Mouse (Mus musculus) intestine, embryonic 14.5 days (tissue): ENCODE results near the gene Bcr. TPM values are rescaled to one million over a fixed set of nuclear protein-coding genes. Genes with fewer than 3 reads are reported as not detected.

ENCODE experiments used
- ATAC-seq: fragments of 200-750 bp; cut with Nextera tagmentation; replicated peaks from 2 replicates; pipeline ENCODE4 v1.8.0; 2017; ENCODE audit warnings: low read depth, moderate number of reproducible peaks, moderate TSS enrichment, moderate library complexity; ENCODE audit not compliant: low FRiP score, low TSS enrichment
- DNase-seq: peaks from one replicate; pipeline ENCODE4 v3.0.0-alpha.2; 2018; ENCODE audit warnings: low spot score
- H3K27ac ChIP-seq: fragments of 300-500 bp; sonication (generic); 2 replicates; pipeline ENCODE4 v1.5.1; 2014; ENCODE audit warnings: low read depth, mild to moderate bottlenecking, control low read depth
- H3K27me3 ChIP-seq: fragments of 300-500 bp; sonication (generic); replicated peaks from 2 replicates; pipeline ENCODE4 v1.6.1; 2014; ENCODE audit warnings: low read length, control low read depth; ENCODE audit not compliant: control insufficient read depth, insufficient read depth
- H3K36me3 ChIP-seq: fragments of 300-500 bp; sonication (generic); 2 replicates; pipeline ENCODE4 v1.6.1; 2014; ENCODE audit warnings: low read length, control low read depth; ENCODE audit not compliant: control insufficient read depth, insufficient read depth
- H3K4me1 ChIP-seq: fragments of 300-500 bp; sonication (generic); replicated peaks from 2 replicates; pipeline ENCODE4 v1.6.1; 2014; ENCODE audit warnings: low read length, control low read depth, mixed read lengths; ENCODE audit not compliant: control insufficient read depth, insufficient read depth
- H3K4me2 ChIP-seq: fragments of 300-500 bp; sonication (generic); 2 replicates; pipeline ENCODE4 v1.6.1; 2014; ENCODE audit warnings: low read length
- H3K4me3 ChIP-seq: fragments of 300-500 bp; sonication (generic); 2 replicates; pipeline ENCODE4 v1.5.1; 2014; ENCODE audit warnings: low read depth, low read length, control low read depth, mixed read lengths
- H3K9ac ChIP-seq: fragments of 300-500 bp; sonication (generic); 2 replicates; pipeline ENCODE4 v1.6.1; 2014; ENCODE audit warnings: mild to moderate bottlenecking, low read length
- H3K9me3 ChIP-seq: fragments of 300-500 bp; sonication (generic); 2 replicates; pipeline ENCODE4 v1.6.1; 2016; ENCODE audit warnings: low read length, control low read depth; ENCODE audit not compliant: control insufficient read depth
- WGBS: fragments of 180-500 bp; shearing (Covaris S2); extraction: QIAGEN DNeasy Blood & Tissue Kit; methylation state at CpG from one replicate; pipeline ENCODE4 v1.1.7; 2014; 5-methylcytosine and 5-hydroxymethylcytosine counted together
- polyA plus RNA-seq: library from polyadenylated mRNA; unstranded; fragments of >200 nt; fragmentation: Nextera tagmentation; extraction: Ambion mirVana; gene quantifications from 2 replicates; pipeline ENCODE4 v1.2.1, GENCODE M21; 2014

Gene Bcr
- polyA plus RNA-seq, result 11.3 and 14.4 TPM in 2 replicates

GRCm38 (mm10) chr10:75060217-75060842 is at the start of gene Bcr:
Gene Bcr, plus strand, starts transcription at chr10:75060592.
- H3K4me2 ChIP-seq, result peak within 1 kb of the TSS; percentile 60
- H3K4me3 ChIP-seq, result peak within 1 kb of the TSS; percentile 79
- 2% methylated on average over 42 of the region's 73 CpGs for WGBS
- ATAC-seq, result peak; percentile 82
- no peaks in the 10 kb centered on the region for H3K9me3 ChIP-seq
- peak within 1 kb of the TSS; percentile 65 for H3K9ac ChIP-seq
- 0 out of 2 replicates have a peak within 1 kb of the TSS, but pooled peaks have one; percentile 11 for H3K27ac ChIP-seq
- H3K4me1 ChIP-seq, result peaks cover 33% of the 10 kb centered on the region
- DNase-seq, result peak; percentile 78
- H3K27me3 ChIP-seq, result no peaks in the 10 kb centered on the region
- H3K36me3 ChIP-seq, result no peaks in the 10 kb centered on the region; the same call in 1 of the 2 replicates

DNA sequence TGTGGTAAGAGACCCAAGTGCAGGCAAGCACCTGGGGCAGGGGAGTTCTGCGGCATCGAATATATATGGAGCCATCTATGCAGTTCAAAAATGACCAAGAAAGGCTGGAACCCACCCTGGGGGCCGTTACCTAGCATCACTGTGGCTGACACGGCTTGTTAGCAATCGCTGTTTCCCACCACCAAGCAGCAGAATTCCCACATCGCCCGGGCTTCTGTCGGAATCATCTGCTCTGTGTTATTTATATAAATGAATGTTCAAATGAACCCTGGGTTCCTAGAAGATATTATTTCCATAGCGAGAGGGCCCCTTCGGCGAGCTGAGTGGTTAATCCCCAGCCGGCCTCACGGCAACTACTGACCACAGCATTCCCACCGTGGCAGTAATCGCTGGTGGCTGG is 49.7 kb upstream of the Bcr start:
- 83% methylated on average over 15 of the region's 15 CpGs for WGBS
- no peak overlapping the region for H3K4me3 ChIP-seq
- no peaks in the 10 kb centered on the region for H3K27me3 ChIP-seq
- no peak overlapping the region for H3K27ac ChIP-seq
- H3K9ac ChIP-seq, result no peak overlapping the region
- no peak overlapping the region for H3K4me2 ChIP-seq
- ATAC-seq, result no peak
- H3K4me1 ChIP-seq, result no peaks in the 10 kb centered on the region
- H3K36me3 ChIP-seq, result no peaks in the 10 kb centered on the region
- no peak for DNase-seq
- H3K9me3 ChIP-seq, result no peaks in the 10 kb centered on the region

GRCm38 (mm10) chr10:75015465-75015864 is 44.9 kb upstream of the Bcr start:
- Histone ChIP-seq H3K36me3 (no peaks in the 10 kb centered on the region), H3K9me3 (no peaks in the 10 kb centered on the region), H3K4me2 (no peak overlapping the region), H3K4me1 (no peaks in the 10 kb centered on the region), H3K4me3 (no peak overlapping the region), H3K27ac (no peak overlapping the region), H3K9ac (no peak overlapping the region), H3K27me3 (no peaks in the 10 kb centered on the region)
- ATAC-seq (no peak), DNase-seq (no peak)
- WGBS, result 71% methylated on average over 14 of the region's 14 CpGs

GRCm38 (mm10) chr10:75016481-75016880 is 43.9 kb upstream of the Bcr start:
- DNase-seq, result no peak
- H3K4me3 ChIP-seq, result no peak overlapping the region
- no peaks in the 10 kb centered on the region for H3K9me3 ChIP-seq
- H3K4me2 ChIP-seq, result no peak overlapping the region
- WGBS, result 88% methylated on average over 4 of the region's 4 CpGs
- no peak overlapping the region for H3K9ac ChIP-seq
- H3K36me3 ChIP-seq, result no peaks in the 10 kb centered on the region
- no peak overlapping the region for H3K27ac ChIP-seq
- no peaks in the 10 kb centered on the region for H3K4me1 ChIP-seq
- ATAC-seq, result no peak
- no peaks in the 10 kb centered on the region for H3K27me3 ChIP-seq

DNA sequence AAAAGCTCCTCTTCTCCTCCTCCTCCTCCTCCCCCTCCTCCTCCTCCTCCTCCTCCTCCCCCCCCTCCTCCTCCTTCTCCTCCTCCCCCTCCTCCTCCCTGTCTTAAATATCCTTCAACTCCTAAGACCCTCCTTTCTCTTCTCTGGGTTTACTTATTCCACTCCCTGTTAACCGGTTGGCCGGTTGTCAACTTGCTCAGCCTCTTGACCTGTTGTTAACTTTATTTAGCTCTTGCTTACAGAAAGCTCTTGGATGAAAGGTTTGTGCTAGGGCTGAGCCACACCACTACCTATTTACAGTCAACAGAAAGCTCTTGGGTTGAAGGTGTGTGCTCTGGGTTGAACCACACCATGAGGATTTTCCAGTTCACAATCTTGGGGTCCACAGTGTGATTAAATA is 40.1 kb upstream of the Bcr start:
- H3K9me3 ChIP-seq, result no peaks in the 10 kb centered on the region
- H3K4me1 ChIP-seq, result no peaks in the 10 kb centered on the region
- ATAC-seq (no peak), DNase-seq (no peak)
- WGBS, result 26% methylated on average over 2 of the region's 2 CpGs
- no peak overlapping the region for H3K9ac ChIP-seq
- no peak overlapping the region for H3K27ac ChIP-seq
- H3K36me3 ChIP-seq, result no peaks in the 10 kb centered on the region
- no peak overlapping the region for H3K4me2 ChIP-seq
- H3K27me3 ChIP-seq, result no peaks in the 10 kb centered on the region
- no peak overlapping the region for H3K4me3 ChIP-seq

DNA sequence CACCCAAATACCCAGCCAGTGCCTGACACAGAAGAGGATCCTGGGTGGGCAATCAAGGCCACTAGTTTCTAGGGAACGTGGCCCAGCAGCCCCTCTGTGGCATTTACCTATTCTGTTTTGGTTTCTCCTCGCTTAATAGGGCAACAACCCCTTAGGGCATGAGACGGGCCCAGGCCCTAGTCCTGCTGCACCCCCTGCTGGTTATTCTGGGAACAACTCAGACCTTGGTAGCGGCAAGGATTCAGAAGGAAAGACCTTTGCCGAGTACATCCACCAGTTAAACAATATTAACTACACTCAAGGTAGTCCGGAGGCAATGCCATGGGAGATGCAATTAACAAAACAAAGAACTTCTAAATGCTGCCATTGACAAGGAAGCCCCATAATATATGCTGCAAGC is 39.3 kb upstream of the Bcr start:
- Histone ChIP-seq H3K4me3 (no peak overlapping the region), H3K4me1 (no peaks in the 10 kb centered on the region), H3K27ac (no peak overlapping the region), H3K9ac (no peak overlapping the region), H3K9me3 (no peaks in the 10 kb centered on the region), H3K4me2 (no peak overlapping the region), H3K27me3 (no peaks in the 10 kb centered on the region), H3K36me3 (no peaks in the 10 kb centered on the region)
- 19% methylated on average over 6 of the region's 6 CpGs for WGBS
- ATAC-seq, result no peak; the same call in none of the 2 replicates
- peak; percentile 91 for DNase-seq

GRCm38 (mm10) chr10:75026491-75026890 is 33.9 kb upstream of the Bcr start:
- Histone ChIP-seq H3K27ac (no peak overlapping the region), H3K9me3 (no peaks in the 10 kb centered on the region), H3K4me3 (no peak overlapping the region), H3K27me3 (no peaks in the 10 kb centered on the region), H3K4me2 (no peak overlapping the region), H3K9ac (no peak overlapping the region), H3K4me1 (no peaks in the 10 kb centered on the region), H3K36me3 (no peaks in the 10 kb centered on the region)
- no peak for DNase-seq
- WGBS, result 69% methylated on average over 8 of the region's 8 CpGs
- no peak for ATAC-seq

- Histone ChIP-seq H3K27me3 (no peaks in the 10 kb centered on the region), H3K4me3 (no peak overlapping the region), H3K4me2 (no peak overlapping the region), H3K36me3 (no peaks in the 10 kb centered on the region), H3K27ac (no peak overlapping the region), H3K4me1 (peaks cover 7% of the 10 kb centered on the region; the same call in 1 of the 2 replicates), H3K9ac (no peak overlapping the region), H3K9me3 (no peaks in the 10 kb centered on the region)
- 90% methylated on average over 8 of the region's 8 CpGs for WGBS
- DNase-seq (no peak), ATAC-seq (no peak)
These were observed 31.6 kb upstream of the Bcr start for GRCm38 (mm10) chr10:75028743-75029142.

- H3K4me1 ChIP-seq, result peaks cover 7% of the 10 kb centered on the region; the same call in 1 of the 2 replicates
- ATAC-seq (no peak), DNase-seq (no peak)
- WGBS, result 88% methylated on average over 3 of the region's 3 CpGs
- no peak overlapping the region for H3K27ac ChIP-seq
- H3K4me2 ChIP-seq, result no peak overlapping the region
- H3K27me3 ChIP-seq, result no peaks in the 10 kb centered on the region
- H3K4me3 ChIP-seq, result no peak overlapping the region
- no peak overlapping the region for H3K9ac ChIP-seq
- no peaks in the 10 kb centered on the region for H3K36me3 ChIP-seq
- H3K9me3 ChIP-seq, result no peaks in the 10 kb centered on the region
These were observed 30.7 kb upstream of the Bcr start for GRCm38 (mm10) chr10:75029677-75030076.
